Mouse (Mus musculus): ENCODE results near the gene Slit1. TPM values are rescaled to one million over a fixed set of nuclear protein-coding genes. Genes with fewer than 3 reads are reported as not detected.
A peak's percentile ranks its signal among the peaks of the same experiment; 100 is the strongest.

Gene Slit1
- polyA plus RNA-seq, 1 experiment from 2014 or later, result 0.29 TPM

DNA sequence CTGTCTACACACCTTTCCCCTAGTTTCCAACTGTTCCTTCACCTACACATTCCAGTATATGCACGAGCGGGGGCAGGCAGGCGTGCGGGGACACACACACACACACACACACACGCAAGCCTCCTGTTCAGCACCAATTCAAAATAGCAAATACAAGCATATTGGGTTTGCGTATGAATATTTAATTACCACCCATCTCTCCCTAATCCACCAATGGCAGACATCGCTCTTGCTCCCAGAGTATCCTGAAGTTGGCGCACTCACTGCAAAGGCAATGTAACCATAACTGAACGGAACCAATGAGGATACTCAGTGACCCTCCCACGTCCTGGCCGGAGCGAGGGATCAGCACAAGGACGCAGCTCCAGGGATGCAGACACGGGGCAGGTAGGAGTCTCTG is 86.8 kb downstream of the Slit1 start:
- DNase-seq (ENCODE audit: low spot score), result no peak

DNA sequence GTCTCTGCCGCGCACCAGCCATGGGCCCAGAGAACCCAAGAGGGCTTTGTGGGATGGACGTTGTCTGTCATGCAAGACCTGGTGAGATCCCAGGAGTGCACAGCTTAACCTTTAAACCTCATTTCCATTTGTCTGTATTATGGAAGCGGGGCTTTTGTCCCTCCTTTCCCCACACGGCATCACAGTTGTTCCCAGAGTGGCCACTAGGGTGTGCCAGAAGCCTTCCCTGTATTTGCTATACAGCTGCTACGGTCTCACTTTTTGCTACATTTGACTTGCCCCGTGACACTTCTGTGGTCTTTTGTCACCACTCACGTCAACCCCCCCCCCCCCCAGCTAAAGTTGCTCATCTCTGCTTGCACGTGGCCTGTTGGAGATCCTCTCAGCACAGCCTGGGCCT is 87.5 kb downstream of the Slit1 start:
- DNase-seq (ENCODE audit: low spot score), result peak; percentile 69

DNA sequence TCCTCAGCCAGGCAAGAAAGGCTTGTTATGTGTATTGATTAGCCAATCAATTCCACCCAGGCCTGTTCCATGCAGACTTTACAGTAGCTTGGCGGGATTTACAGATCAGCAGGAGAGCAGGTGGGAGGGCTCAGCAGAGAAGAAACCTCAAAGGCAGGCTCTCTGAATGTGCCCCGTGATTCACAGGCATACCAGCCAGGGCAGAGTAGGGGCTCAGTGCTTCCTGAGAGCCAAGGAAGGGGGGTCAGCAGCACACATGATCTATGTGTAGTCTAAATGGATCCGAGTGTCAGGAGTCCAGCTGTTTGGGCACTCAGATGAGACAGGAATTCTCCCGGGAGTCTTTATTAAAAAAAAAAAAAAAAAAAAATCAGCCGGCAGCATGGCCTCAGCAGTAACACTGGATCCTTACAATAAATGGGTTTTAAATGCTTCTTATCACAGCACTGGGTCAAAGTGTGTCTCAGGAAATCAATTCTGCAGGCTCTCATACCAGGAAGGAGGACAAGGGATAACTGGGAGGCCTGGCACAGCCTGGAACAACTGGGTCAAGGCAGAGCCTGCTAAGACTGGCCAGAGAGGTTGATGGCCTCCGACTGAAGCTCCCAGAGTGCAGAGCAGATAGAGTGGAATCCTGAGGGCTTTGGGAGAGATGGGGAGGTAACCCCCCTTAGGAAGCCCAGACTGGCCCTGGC is 88.2 kb downstream of the Slit1 start:
- DNase-seq (ENCODE audit: low spot score), result no peak

DNA sequence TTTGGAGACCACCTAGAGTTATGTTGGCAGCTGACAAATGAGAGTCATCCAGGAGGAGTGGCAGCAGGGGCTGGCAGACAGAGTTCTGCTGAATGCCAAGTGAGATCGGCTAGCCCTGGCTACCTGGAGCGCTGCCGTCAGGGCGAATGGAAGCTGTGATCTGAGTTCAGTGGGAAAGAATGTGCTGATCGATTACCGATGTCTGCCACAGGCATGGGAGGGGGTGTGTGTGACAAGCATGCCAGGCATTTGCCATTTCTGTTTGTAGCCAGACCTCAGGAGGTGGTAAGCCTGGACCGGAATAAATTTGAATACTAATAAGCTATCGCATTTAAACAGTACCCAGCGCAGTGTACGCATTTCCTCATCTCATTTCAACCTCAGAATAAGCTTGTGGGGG is 91.5 kb downstream of the Slit1 start:
- DNase-seq (ENCODE audit: low spot score), result no peak

DNA sequence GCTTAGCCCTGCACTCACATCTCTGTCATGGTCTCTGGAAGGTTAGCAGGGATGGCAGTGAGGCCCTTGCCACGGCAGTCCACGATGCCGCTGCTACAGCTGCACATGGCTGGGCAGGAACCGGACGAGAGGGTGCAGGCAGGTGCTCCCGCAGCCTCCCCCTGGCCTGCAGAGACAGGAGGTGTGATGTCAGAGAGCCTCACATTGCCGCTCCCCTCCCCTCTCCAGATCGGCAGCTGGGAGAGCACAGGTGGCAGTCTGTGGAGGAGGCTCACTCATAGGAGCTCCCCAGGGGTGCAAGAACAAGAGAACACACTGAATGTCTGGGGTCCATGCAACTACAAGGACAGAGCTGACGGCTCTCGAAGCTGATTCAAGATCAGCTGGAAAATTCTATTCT is 94.1 kb downstream of the Slit1 start:
- peak; percentile 79 for DNase-seq (ENCODE audit: low spot score)

DNA sequence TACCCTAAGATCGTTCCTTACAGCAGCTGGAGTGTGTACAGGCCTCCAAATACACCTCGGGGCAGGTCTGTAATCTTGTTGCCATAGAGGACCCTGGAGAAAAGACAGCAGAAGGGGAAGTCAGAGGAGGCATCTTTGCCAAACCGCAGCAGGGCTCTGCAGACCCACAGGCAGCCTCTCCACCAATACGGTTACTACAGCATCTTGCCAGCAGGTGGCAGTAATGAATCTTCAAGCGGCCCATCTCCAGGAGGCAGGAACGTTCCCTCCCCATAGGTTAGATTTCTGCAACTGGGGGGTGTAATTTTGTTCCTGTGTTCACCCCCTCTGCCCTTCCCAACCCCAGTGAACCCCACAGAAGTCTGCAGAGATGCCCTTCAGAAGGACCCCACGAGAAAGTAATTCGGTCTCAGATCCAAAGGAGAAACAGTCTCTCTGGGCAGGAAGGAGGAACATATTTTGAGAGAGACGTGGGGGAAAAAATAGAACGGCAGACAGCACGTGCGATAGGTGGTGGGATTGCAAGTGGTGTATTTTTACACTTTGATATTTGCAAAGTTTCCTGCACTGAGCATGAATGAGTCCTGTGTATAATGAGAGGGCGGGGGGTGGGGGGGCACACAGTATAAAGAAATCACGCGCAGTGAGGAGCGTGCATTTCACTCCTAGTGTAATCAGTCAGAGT is 96.4 kb downstream of the Slit1 start:
- peak; percentile 87 for DNase-seq (ENCODE audit: low spot score)

DNA sequence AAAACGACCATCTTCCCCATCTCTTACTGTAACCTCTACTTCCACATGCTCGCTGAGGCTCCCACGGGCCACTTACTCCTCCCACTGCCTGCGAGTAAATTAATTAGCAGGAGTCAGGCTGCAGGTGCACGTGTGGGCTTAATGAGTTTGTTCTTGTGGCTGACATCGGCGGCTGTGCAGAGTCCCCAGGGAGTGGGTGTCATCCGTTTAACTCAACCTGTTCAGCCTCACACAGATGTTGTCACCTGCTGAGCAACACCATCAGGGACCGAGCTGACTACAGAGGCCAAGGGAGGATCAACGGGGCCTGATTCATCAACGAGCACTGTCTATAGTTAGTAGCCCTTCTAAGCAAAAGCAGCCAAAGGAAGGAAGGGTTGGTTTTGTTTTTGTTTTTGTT is 100.5 kb downstream of the Slit1 start:
- DNase-seq (ENCODE audit: low spot score), result peak; percentile 25

DNA sequence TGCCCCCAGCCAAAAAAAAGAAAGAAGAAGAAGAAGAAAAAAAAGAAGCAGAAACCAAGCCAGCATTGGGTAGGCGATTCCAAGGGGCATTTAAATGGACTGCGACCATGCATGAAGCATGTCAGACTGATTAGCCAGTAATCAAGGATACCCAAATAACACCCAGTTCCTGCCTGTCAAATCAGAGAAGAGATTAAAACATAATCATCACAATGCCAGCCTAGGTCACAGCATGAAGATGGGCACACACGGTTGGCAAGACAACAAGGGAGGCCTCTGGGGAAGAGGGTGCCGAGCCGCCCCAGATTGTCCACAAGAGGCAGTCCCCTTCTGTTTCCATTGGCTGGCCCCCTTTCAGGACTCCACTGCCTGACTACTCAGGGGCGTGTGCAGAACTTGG is 108.5 kb downstream of the Slit1 start:
- no peak for DNase-seq (ENCODE audit: low spot score)

DNA sequence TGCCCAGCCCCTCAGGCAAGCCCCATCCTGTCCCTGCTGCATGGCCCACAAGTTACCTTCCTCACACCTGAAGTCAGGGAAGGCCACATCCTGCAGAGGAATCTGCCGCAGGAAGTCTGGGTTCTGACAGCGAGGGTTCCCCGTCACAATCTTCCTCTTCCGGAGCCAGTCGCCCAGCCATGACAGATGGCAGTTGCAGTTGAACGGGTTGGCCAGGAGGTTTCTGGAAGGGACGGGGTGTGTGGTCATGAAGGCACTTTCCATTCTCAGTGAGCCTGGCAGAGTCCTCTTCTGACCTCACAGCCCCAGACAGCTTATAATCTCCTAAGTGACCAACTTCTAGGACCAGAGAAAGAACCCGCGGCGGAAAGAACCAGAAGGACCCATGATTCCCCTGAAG is 109.4 kb downstream of the Slit1 start:
- DNase-seq (ENCODE audit: low spot score), result peak; percentile 44

DNA sequence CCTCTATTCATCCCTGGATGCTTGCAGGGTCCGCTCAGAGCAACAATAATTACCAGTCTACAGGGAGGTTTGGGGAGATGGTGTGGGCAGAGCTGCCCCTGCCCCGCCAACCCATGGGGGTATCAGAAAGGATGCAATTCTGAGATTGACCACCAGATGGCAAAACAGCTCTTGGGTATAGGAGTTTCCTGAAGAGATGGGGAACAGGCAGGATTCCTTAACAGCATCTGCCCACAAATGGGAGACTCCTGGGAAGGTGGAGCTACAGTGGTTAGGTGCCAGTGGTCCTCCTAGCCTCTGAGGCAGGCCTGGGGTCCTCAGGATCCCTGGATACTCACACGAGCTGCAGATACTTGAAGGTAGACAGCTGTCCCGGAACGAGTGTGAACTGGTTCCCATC is 113.9 kb downstream of the Slit1 start:
- DNase-seq (ENCODE audit: low spot score), result peak; percentile 63

DNA sequence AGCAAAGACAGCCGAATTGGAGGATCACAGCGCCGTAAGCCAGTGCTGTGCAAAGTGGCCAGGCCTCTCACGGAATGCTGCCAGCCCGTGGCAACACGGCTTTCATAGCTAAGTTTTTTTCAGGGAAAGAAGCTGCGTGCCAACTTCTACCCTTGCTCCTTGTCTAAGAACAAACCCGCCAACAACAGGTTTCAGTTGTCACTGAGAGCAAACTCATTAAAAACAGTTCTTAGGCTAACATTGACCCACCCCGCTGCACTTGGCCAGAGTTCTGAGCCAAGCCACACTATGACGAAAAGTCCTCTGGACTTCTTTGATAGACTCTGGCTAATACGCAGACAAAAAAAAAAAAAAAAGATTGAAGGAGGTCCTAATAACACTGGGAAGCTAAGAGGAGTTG is 114.5 kb downstream of the Slit1 start:
- DNase-seq (ENCODE audit: low spot score), result no peak

DNA sequence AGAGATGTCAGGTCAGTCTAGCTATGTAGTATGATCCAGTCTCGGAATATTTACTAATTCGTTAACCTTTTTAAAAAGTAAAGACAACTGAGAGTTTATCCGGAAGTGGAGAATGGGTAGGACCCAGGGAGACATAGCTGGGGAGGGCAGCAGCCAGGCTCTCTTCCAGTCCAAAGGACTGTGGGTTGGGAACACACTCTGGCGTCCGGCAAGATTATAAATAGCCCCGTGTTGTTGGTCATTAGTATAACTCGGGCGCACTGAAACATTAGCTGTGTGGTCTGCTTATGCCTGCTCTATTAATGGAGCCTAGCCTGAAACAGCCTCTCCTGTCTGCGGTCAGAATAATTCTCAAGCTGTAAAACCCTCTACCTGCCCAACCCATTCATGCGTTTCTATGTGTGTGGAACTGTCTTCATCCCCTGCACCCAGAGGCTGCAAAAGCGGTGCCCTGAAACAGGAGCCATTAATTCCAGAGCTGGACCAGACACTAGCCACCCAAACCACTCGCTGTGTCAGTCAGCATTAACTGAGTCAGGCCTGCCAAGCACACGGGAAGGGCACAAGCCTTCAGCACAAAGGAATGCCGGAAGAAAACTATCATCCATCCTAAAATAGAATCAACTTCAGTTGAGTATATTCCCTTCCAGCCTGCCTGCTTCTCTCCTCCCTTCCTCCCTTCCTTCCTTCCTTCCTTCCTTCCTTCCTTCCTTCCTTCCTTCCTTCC is 122.9 kb downstream of the Slit1 start:
- no peak for DNase-seq (ENCODE audit: low spot score)

DNA sequence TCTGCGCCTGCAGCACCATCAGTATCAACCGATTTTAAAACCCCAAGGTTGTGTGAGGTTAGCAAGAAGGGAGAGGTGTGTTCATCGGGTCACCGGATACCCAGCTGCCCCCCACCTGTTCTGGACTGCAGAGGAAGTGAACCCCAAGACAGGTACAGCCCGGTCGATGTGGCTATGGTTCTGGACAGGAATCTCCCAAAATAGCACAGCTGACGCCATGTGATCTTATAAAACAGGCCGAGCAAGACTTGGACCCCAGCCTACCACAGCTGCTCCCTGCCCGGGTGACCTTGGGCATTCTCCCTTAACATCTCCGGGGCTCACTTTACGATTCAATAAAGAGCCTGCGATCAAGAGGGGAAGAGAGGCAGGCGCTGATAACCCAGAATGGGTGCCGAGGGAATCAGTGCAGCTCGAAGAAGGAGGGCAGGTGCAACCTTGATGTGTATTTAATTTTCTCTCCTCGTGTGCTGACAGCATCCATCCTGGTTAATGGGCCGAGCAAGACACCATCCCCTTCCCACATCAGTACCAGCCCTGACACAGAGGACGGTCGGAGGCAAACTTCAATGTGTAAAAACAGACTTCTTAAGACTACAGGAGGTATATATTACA is 124.6 kb downstream of the Slit1 start:
- DNase-seq (ENCODE audit: low spot score), result no peak

DNA sequence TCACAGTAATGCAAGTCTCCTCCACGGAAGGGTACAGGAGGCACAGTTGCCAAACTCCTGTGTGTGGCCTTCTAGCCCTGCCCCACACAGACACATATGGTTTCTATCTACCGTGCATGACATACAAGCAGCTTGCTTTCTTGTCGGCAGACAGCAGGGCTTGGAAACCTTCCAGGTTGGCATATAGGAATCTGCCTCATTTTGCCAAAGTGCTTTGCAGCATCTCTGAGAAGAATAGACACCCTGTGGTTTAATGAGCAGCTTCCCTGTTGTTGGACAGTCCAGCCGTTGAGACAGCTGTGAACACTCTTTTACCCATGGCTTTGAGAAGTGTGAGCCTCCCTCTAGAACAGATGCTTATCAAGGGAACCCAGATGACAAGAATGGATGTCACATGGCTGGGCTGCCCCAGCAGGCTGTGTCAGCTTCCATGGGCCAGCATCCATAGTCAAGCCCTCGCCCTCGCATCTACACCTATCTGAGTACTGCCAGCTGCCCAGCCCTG is 125.3 kb downstream of the Slit1 start:
- DNase-seq (ENCODE audit: low spot score), result no peak

DNA sequence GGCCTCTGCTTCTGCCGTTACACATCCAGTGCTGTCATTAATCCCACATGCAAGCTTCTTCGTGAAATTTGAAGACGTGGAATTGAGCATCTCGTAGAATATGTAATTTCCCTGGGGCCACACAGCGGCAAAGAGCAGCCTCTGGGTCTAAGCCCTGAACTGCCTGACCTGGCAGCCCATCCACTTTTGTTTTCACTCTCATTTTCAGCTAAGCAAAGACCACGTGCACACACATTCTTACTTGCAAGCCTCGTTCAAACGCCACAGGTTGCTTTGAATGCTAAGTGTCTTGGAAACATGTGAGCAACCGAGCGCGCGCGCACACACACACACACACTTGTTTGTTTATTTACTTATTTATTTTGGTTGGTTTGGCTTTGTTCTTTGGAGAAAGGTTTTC is 126.4 kb downstream of the Slit1 start:
- no peak for DNase-seq (ENCODE audit: low spot score)

DNA sequence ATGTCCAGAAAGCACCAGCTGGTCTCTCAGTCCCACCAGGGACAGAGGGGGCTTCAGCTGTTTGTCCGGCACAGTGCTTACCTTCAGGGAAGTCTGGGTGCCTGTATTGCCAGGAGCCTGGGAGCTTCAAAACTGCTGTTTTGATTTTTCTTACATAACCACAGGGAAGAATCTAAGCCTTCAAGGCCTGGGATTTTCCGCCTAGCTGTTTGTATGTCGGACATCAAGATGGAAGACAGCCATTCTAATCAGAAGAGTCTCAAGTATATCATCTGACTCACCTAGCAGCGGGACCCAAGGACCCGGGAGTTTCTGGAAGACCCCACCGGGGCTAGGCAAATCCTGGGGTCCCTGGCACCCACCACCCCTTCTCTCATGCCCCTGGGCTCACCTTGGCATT is 127.2 kb downstream of the Slit1 start:
- no peak for DNase-seq (ENCODE audit: low spot score)

DNA sequence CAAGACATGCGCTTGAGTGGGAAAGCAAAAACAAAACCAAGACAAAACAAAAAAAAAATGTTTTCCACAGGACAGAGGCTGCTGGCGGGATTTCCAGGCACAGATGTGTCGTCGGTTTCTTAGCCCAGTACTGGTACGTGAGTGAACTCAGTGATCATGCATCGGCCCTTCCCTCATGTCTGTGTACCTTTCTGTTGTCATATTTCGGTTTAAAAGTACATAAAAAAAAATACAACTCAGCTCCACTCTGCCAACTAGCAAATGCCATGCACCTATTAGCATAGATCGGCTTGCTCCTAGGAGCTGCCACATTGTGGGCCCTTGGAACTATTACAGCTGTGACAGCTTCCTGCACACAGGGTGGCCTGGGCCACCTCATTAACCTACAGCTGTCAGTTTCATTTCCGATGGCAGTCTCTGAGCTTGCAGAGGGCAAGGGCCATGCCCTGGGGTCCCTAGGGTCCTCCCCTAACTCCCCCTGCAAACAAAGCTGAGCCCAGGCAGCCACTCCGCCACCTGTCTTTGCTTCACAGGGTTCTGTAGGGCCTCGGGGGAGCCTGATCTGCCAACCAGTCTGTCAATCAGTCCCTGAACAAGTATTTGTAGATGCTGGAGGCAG is 127.8 kb downstream of the Slit1 start:
- peak; percentile 39 for DNase-seq (ENCODE audit: low spot score)

DNA sequence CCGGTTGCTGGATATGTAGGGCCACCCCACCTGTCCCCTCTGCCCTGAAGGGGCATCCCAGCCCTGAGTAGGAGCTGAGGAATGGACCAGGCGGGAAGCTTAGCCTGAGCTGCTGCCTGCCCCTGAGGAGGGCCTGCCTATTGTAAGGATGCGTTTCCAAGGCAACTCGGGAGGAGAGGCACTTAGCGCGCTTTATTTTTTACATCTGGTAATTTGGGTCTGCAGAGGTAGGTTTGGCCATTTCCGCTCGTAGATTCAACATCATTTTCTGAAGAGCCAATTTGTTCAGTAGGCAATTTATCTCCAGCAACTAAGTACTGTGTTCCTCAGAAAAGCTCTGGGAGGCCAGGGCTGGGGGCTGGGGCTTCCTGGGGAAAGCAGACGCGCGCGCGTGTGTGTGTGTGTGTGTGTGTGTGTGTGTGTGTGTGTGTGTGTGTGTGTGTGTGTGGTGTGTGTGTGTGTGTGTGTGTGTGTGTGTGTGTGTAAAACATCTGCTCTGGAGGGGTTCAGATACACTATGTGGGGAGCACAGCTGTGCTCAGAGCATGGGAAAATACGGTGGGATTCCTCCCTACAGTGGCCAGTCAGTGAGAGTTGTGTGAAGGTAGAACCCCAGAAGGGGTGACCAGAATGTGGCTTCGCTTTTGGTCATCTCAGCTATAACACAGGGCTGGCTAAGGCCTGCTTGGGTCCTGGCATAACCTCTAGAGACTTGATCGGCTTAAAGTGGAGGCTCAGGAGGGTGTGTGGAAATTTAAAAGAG is 130.0 kb downstream of the Slit1 start:
- no peak for DNase-seq (ENCODE audit: low spot score)

DNA sequence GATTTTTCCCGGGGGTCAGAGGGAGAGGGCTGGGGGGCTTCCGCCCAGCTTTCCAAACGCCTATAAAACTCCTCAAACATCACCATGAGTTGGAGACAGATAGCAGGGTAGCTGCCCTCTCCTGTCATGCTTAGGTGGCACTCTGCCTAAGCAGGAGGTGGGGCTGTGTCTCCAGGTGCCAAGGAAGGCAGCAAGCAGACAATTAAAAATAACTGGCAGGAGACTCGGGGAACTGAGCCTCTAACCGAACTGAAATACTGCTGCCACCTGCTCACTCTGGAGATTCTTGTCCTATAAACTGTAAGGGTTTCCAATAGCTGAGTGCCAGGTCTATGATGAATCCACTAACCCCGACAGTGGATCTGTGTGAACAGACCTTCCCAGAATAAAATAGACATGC is 131.8 kb downstream of the Slit1 start:
- DNase-seq (ENCODE audit: low spot score), result no peak

DNA sequence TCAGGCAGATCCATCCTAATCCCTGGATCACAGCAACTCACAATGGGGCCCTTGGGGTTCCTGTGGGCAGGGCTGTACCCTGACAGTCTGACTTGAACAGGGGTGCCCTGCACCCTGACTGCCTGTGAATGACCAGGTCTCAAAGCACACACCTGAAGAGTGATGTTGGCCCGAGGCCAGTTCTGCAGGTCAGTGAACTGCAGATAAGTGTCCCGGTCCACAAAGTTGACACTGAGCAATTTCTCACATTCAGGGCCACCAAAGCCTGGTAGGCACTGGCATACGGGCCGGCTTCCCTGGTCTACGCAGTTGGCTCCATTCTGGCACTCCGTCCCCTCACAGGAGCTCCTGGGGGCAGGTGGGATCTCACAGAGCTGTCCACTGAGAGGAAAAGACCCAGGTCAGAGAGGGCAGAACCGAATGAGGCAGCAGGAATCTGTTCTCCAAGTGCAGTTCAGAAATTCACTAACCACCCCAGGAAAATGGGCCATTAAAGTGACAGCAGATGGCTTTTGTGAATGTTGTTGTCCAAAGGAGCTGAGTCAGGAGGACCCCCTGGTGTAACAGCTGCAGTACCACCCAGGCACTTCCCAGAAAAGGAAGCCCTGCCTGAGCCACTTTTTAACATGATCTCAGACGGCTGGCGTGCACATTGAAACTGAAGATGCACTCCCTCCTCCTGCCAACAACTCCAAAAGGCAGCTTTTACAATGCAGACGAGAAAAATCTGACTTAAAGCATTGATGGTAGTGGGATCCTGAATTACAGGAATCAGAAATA is 137.1 kb downstream of the Slit1 start:
- no peak for DNase-seq (ENCODE audit: low spot score)

Measured in thymus, postnatal 0 days (tissue).